Mouse (Mus musculus): ENCODE data around the gene Cntnap5c. TPM values are rescaled to one million over a fixed set of nuclear protein-coding genes. Genes with fewer than 3 reads are reported as not detected.

Gene Cntnap5c
- polyA plus RNA-seq, 1 experiment from 2014 or later = 0.09 TPM

GRCm38 (mm10) chr17:58082676-58083075 is 313.3 kb downstream of the Cntnap5c start:
- ATAC-seq (replicated peaks; ENCODE audit: low FRiP score) (no peak), DNase-seq (ENCODE audit: low spot score) (no peak)
- Histone ChIP-seq H3K27ac (ENCODE audit: low read depth, low read length) (no peak overlapping the region), H3K4me1 (replicated peaks; ENCODE audit: control insufficient read depth, insufficient read depth, low read length) (no peaks in the 10 kb centered on the region), H3K36me3 (ENCODE audit: control insufficient read depth, insufficient read depth, low read length) (no peaks in the 10 kb centered on the region), H3K9ac (ENCODE audit: low read length) (no peak overlapping the region), H3K4me3 (ENCODE audit: low read depth, low read length) (no peak overlapping the region), H3K27me3 (ENCODE audit: control insufficient read depth, insufficient read depth, low read length) (no peaks in the 10 kb centered on the region), H3K9me3 (ENCODE audit: control insufficient read depth, low read length) (no peaks in the 10 kb centered on the region), H3K4me2 (ENCODE audit: low read depth, low read length, severe bottlenecking) (no peak overlapping the region)
- 100% methylated on average over 1 of the region's 1 CpGs for WGBS

- H3K27me3 ChIP-seq (ENCODE audit: control insufficient read depth, insufficient read depth, low read length) = no peaks in the 10 kb centered on the region
- H3K9ac ChIP-seq (ENCODE audit: low read length) = no peak overlapping the region
- no peak for ATAC-seq (replicated peaks; ENCODE audit: low FRiP score)
- no peak for DNase-seq (ENCODE audit: low spot score)
- H3K4me3 ChIP-seq (ENCODE audit: low read depth, low read length) = no peak overlapping the region
- H3K27ac ChIP-seq (ENCODE audit: low read depth, low read length) = no peak overlapping the region
- WGBS = 63% methylated on average over 2 of the region's 2 CpGs
- no peaks in the 10 kb centered on the region for H3K9me3 ChIP-seq (ENCODE audit: control insufficient read depth, low read length)
- H3K4me2 ChIP-seq (ENCODE audit: low read depth, low read length, severe bottlenecking) = no peak overlapping the region
- no peaks in the 10 kb centered on the region for H3K36me3 ChIP-seq (ENCODE audit: control insufficient read depth, insufficient read depth, low read length)
- no peaks in the 10 kb centered on the region for H3K4me1 ChIP-seq (replicated peaks; ENCODE audit: control insufficient read depth, insufficient read depth, low read length)
Measured at GRCm38 (mm10) chr17:58104505-58104904, 335.1 kb downstream of the Cntnap5c start.

GRCm38 (mm10) chr17:58107901-58108300 is 338.5 kb downstream of the Cntnap5c start:
- WGBS = 89% methylated on average over 3 of the region's 3 CpGs
- ATAC-seq (replicated peaks; ENCODE audit: low FRiP score) = no peak
- DNase-seq (ENCODE audit: low spot score) = no peak
- H3K4me3 ChIP-seq (ENCODE audit: low read depth, low read length) = no peak overlapping the region
- no peak overlapping the region for H3K4me2 ChIP-seq (ENCODE audit: low read depth, low read length, severe bottlenecking)
- no peaks in the 10 kb centered on the region for H3K27me3 ChIP-seq (ENCODE audit: control insufficient read depth, insufficient read depth, low read length)
- H3K36me3 ChIP-seq (ENCODE audit: control insufficient read depth, insufficient read depth, low read length) = no peaks in the 10 kb centered on the region
- no peak overlapping the region for H3K9ac ChIP-seq (ENCODE audit: low read length)
- no peaks in the 10 kb centered on the region for H3K4me1 ChIP-seq (replicated peaks; ENCODE audit: control insufficient read depth, insufficient read depth, low read length)
- no peaks in the 10 kb centered on the region for H3K9me3 ChIP-seq (ENCODE audit: control insufficient read depth, low read length)
- H3K27ac ChIP-seq (ENCODE audit: low read depth, low read length) = no peak overlapping the region

- Histone ChIP-seq H3K4me1 (replicated peaks; ENCODE audit: control insufficient read depth, insufficient read depth, low read length) (no peaks in the 10 kb centered on the region), H3K9me3 (ENCODE audit: control insufficient read depth, low read length) (no peaks in the 10 kb centered on the region), H3K4me2 (ENCODE audit: low read depth, low read length, severe bottlenecking) (no peak overlapping the region), H3K9ac (ENCODE audit: low read length) (no peak overlapping the region), H3K27me3 (ENCODE audit: control insufficient read depth, insufficient read depth, low read length) (no peaks in the 10 kb centered on the region), H3K27ac (ENCODE audit: low read depth, low read length) (no peak overlapping the region), H3K4me3 (ENCODE audit: low read depth, low read length) (no peak overlapping the region), H3K36me3 (ENCODE audit: control insufficient read depth, insufficient read depth, low read length) (no peaks in the 10 kb centered on the region)
- 68% methylated on average over 1 of the region's 1 CpGs for WGBS
- no peak for DNase-seq (ENCODE audit: low spot score)
- no peak for ATAC-seq (replicated peaks; ENCODE audit: low FRiP score)
Measured at GRCm38 (mm10) chr17:58108335-58108734, 339.0 kb downstream of the Cntnap5c start.

- no peak overlapping the region for H3K27ac ChIP-seq (ENCODE audit: low read depth, low read length)
- H3K4me2 ChIP-seq (ENCODE audit: low read depth, low read length, severe bottlenecking) = no peak overlapping the region
- no peak overlapping the region for H3K9ac ChIP-seq (ENCODE audit: low read length)
- H3K4me3 ChIP-seq (ENCODE audit: low read depth, low read length) = no peak overlapping the region
- no peaks in the 10 kb centered on the region for H3K36me3 ChIP-seq (ENCODE audit: control insufficient read depth, insufficient read depth, low read length)
- H3K9me3 ChIP-seq (ENCODE audit: control insufficient read depth, low read length) = no peaks in the 10 kb centered on the region
- no peak for DNase-seq (ENCODE audit: low spot score)
- no peaks in the 10 kb centered on the region for H3K27me3 ChIP-seq (ENCODE audit: control insufficient read depth, insufficient read depth, low read length)
- no peaks in the 10 kb centered on the region for H3K4me1 ChIP-seq (replicated peaks; ENCODE audit: control insufficient read depth, insufficient read depth, low read length)
- no peak for ATAC-seq (replicated peaks; ENCODE audit: low FRiP score)
- 79% methylated on average over 1 of the region's 1 CpGs for WGBS
Measured at GRCm38 (mm10) chr17:58187171-58187570, 417.8 kb downstream of the Cntnap5c start.

GRCm38 (mm10) chr17:58201148-58201547 is 431.8 kb downstream of the Cntnap5c start:
- Histone ChIP-seq H3K9me3 (ENCODE audit: control insufficient read depth, low read length) (no peaks in the 10 kb centered on the region), H3K4me2 (ENCODE audit: low read depth, low read length, severe bottlenecking) (no peak overlapping the region), H3K27me3 (ENCODE audit: control insufficient read depth, insufficient read depth, low read length) (no peaks in the 10 kb centered on the region), H3K4me1 (replicated peaks; ENCODE audit: control insufficient read depth, insufficient read depth, low read length) (no peaks in the 10 kb centered on the region), H3K27ac (ENCODE audit: low read depth, low read length) (no peak overlapping the region), H3K9ac (ENCODE audit: low read length) (no peak overlapping the region), H3K4me3 (ENCODE audit: low read depth, low read length) (no peak overlapping the region), H3K36me3 (ENCODE audit: control insufficient read depth, insufficient read depth, low read length) (no peaks in the 10 kb centered on the region)
- 92% methylated on average over 2 of the region's 2 CpGs for WGBS
- no peak for DNase-seq (ENCODE audit: low spot score)
- ATAC-seq (replicated peaks; ENCODE audit: low FRiP score) = no peak

GRCm38 (mm10) chr17:58268058-58268457 is 498.7 kb downstream of the Cntnap5c start:
- no peak overlapping the region for H3K4me3 ChIP-seq (ENCODE audit: low read depth, low read length)
- H3K27me3 ChIP-seq (ENCODE audit: control insufficient read depth, insufficient read depth, low read length) = no peaks in the 10 kb centered on the region
- H3K9me3 ChIP-seq (ENCODE audit: control insufficient read depth, low read length) = no peaks in the 10 kb centered on the region
- no peak overlapping the region for H3K4me2 ChIP-seq (ENCODE audit: low read depth, low read length, severe bottlenecking)
- H3K4me1 ChIP-seq (replicated peaks; ENCODE audit: control insufficient read depth, insufficient read depth, low read length) = no peaks in the 10 kb centered on the region
- ATAC-seq (replicated peaks; ENCODE audit: low FRiP score) (no peak), DNase-seq (ENCODE audit: low spot score) (no peak)
- no peaks in the 10 kb centered on the region for H3K36me3 ChIP-seq (ENCODE audit: control insufficient read depth, insufficient read depth, low read length)
- WGBS = 77% methylated on average over 2 of the region's 2 CpGs
- no peak overlapping the region for H3K9ac ChIP-seq (ENCODE audit: low read length)
- no peak overlapping the region for H3K27ac ChIP-seq (ENCODE audit: low read depth, low read length)

GRCm38 (mm10) chr17:58351310-58351709 is 581.9 kb downstream of the Cntnap5c start:
- H3K27ac ChIP-seq (ENCODE audit: low read depth, low read length) = no peak overlapping the region
- 87% methylated on average over 6 of the region's 6 CpGs for WGBS
- ATAC-seq (replicated peaks; ENCODE audit: low FRiP score) (no peak), DNase-seq (ENCODE audit: low spot score) (no peak)
- no peaks in the 10 kb centered on the region for H3K9me3 ChIP-seq (ENCODE audit: control insufficient read depth, low read length)
- H3K4me3 ChIP-seq (ENCODE audit: low read depth, low read length) = no peak overlapping the region
- H3K9ac ChIP-seq (ENCODE audit: low read length) = no peak overlapping the region
- no peaks in the 10 kb centered on the region for H3K36me3 ChIP-seq (ENCODE audit: control insufficient read depth, insufficient read depth, low read length)
- H3K4me2 ChIP-seq (ENCODE audit: low read depth, low read length, severe bottlenecking) = no peak overlapping the region
- no peaks in the 10 kb centered on the region for H3K27me3 ChIP-seq (ENCODE audit: control insufficient read depth, insufficient read depth, low read length)
- no peaks in the 10 kb centered on the region for H3K4me1 ChIP-seq (replicated peaks; ENCODE audit: control insufficient read depth, insufficient read depth, low read length)

- Histone ChIP-seq H3K36me3 (ENCODE audit: control insufficient read depth, insufficient read depth, low read length) (no peaks in the 10 kb centered on the region), H3K4me1 (replicated peaks; ENCODE audit: control insufficient read depth, insufficient read depth, low read length) (no peaks in the 10 kb centered on the region), H3K9ac (ENCODE audit: low read length) (no peak overlapping the region), H3K4me3 (ENCODE audit: low read depth, low read length) (no peak overlapping the region), H3K27me3 (ENCODE audit: control insufficient read depth, insufficient read depth, low read length) (no peaks in the 10 kb centered on the region), H3K9me3 (ENCODE audit: control insufficient read depth, low read length) (no peaks in the 10 kb centered on the region), H3K4me2 (ENCODE audit: low read depth, low read length, severe bottlenecking) (no peak overlapping the region), H3K27ac (ENCODE audit: low read depth, low read length) (no peak overlapping the region)
- DNase-seq (ENCODE audit: low spot score) (no peak), ATAC-seq (replicated peaks; ENCODE audit: low FRiP score) (no peak)
- 35% methylated on average over 2 of the region's 2 CpGs for WGBS
Measured at GRCm38 (mm10) chr17:58356224-58356623, 586.9 kb downstream of the Cntnap5c start.

All from forebrain, embryonic 11.5 days (tissue).